ENCODE assay signal across 21 mouse cellular contexts in genomic region chr4:44993847-44994246, GRCm38 (mm10). TPM values are rescaled to one million over a fixed set of nuclear protein-coding genes. Genes with fewer than 3 reads are reported as not detected.
DNase-seq lines count a peak whose midpoint lies in the region; ATAC-seq lines count a peak whose summit lies in the region.
"Had no signal": no experiment of that assay in that cellular context is flagged by ENCODE, and none has a peak within 500 bp of the region (broad histone marks: within the 10 kb centered on the region; RNA-seq: fewer than 3 reads in every experiment).

No protein-coding gene starts in this region.

- peaks cover 5% of the 10 kb centered on the region; the same call in 1 of the 2 replicates for H3K4me1 ChIP-seq in hindbrain, embryonic 10.5 days (replicated peaks)
- H3K4me1 ChIP-seq in hindbrain, embryonic 14.5 days (replicated peaks; ENCODE audit: control insufficient read depth, insufficient read depth, low read length) = no peaks in the 10 kb centered on the region
- H3K4me1 ChIP-seq: limb, embryonic 12.5 days; lung, embryonic 15.5 days had no signal

- ATAC-seq in hindbrain, embryonic 14.5 days (ENCODE audit: low FRiP score) = no peak
- ATAC-seq in megakaryocyte, adult 5-6 weeks (ENCODE audit: poor library complexity, severe bottlenecking) = peak; percentile 38; the same call in 1 of the 2 replicates
- no peak for ATAC-seq in frontal cortex, adult (ENCODE audit: low TSS enrichment)
- ATAC-seq: activated CD4-positive, CD25-positive, alpha-beta regulatory T cell, adult 4 months; forebrain, embryonic 13.5 days; Patski had no signal

- peak; percentile 2 for DNase-seq in hindbrain, embryonic 10.5 days (ENCODE audit: low spot score)
- DNase-seq in hindbrain, embryonic 14.5 days (ENCODE audit: low spot score) = no peak
- DNase-seq in c-Kit-positive CD71-positive TER-119-negative erythroid progenitor cells, embryonic 14.5 days (ENCODE audit: low read depth) = peak; percentile 71
- peak; percentile 88 for DNase-seq in liver
- DNase-seq in layer of hippocampus, postnatal 14 days (ENCODE audit: low spot score in 2 of 2) = no peak
- DNase-seq in urinary bladder, postnatal 25 days (ENCODE audit: low spot score) = no peak
- DNase-seq: adrenal gland, postnatal 25 days; B cell, adult 2 months; kidney, adult 11 months; kidney, postnatal 14 days; layer of hippocampus, adult 9-11 months; right cerebral cortex, adult 18-20 months had no signal

- no peak overlapping the region for H3K4me2 ChIP-seq in hindbrain, embryonic 14.5 days (replicated peaks)
- H3K4me2 ChIP-seq: forebrain, embryonic 13.5 days; hindbrain, embryonic 12.5 days; limb, embryonic 12.5 days; lung, embryonic 15.5 days had no signal

- no peaks in the 10 kb centered on the region for H3K9me3 ChIP-seq in hindbrain, embryonic 10.5 days
- no peaks in the 10 kb centered on the region for H3K9me3 ChIP-seq in hindbrain, embryonic 14.5 days (ENCODE audit: control insufficient read depth, low read length)
- H3K9me3 ChIP-seq: forebrain, embryonic 13.5 days; hindbrain, embryonic 12.5 days; limb, embryonic 12.5 days; lung, embryonic 15.5 days; megakaryocyte, embryonic 14.5 days had no signal

- no peak overlapping the region for H3K4me3 ChIP-seq in hindbrain, embryonic 10.5 days
- H3K4me3 ChIP-seq in hindbrain, embryonic 14.5 days (replicated peaks; ENCODE audit: low read length) = no peak overlapping the region
- H3K4me3 ChIP-seq: forebrain, embryonic 13.5 days; hindbrain, embryonic 12.5 days; limb, embryonic 12.5 days; lung, embryonic 15.5 days; megakaryocyte, embryonic 14.5 days had no signal

- H3K27ac ChIP-seq in hindbrain, embryonic 10.5 days = no peak overlapping the region
- H3K27ac ChIP-seq in hindbrain, embryonic 14.5 days = no peak overlapping the region
- H3K27ac ChIP-seq: forebrain, embryonic 13.5 days; limb, embryonic 12.5 days; lung, embryonic 15.5 days had no signal

- H3K9ac ChIP-seq in hindbrain, embryonic 14.5 days = no peak overlapping the region
- H3K9ac ChIP-seq: forebrain, embryonic 13.5 days; hindbrain, embryonic 12.5 days; limb, embryonic 12.5 days; lung, embryonic 15.5 days had no signal

- no peaks in the 10 kb centered on the region for H3K27me3 ChIP-seq in hindbrain, embryonic 10.5 days (ENCODE audit: insufficient read depth, poor library complexity, severe bottlenecking)
- no peaks in the 10 kb centered on the region for H3K27me3 ChIP-seq in hindbrain, embryonic 14.5 days (ENCODE audit: control insufficient read depth, insufficient read depth, low read length)
- H3K27me3 ChIP-seq: forebrain, embryonic 13.5 days; hindbrain, embryonic 12.5 days; limb, embryonic 12.5 days; lung, embryonic 15.5 days; megakaryocyte, embryonic 14.5 days; Patski had no signal

- H3K36me3 ChIP-seq in hindbrain, embryonic 10.5 days = peaks cover 63% of the 10 kb centered on the region
- peaks cover 43% of the 10 kb centered on the region for H3K36me3 ChIP-seq in hindbrain, embryonic 14.5 days (replicated peaks; ENCODE audit: control insufficient read depth, insufficient read depth)

- 92% methylated on average over 9 of the region's 9 CpGs for WGBS in hindbrain, embryonic 10.5 days
- WGBS in hindbrain, embryonic 14.5 days = 94% methylated on average over 9 of the region's 9 CpGs

RNA-seq across cellular contexts. Expression of gene Grhpr, which starts 12.7 kb away (rescaled TPM):
- 65.4 and 66.5 TPM in 2 replicates for polyA plus RNA-seq in hindbrain, embryonic 10.5 days (2016; fragmentation: Nextera tagmentation; extraction: Ambion mirVana)
- polyA plus RNA-seq in hindbrain, embryonic 14.5 days (2014; fragmentation: Nextera tagmentation; extraction: Ambion mirVana) = 27.0 and 28.5 TPM in 2 replicates
- total RNA-seq in megakaryocyte, adult 5-6 weeks (2015) = 6.5 and 7.0 TPM in 2 replicates
- 2.7 and 2.8 TPM in 2 replicates for total RNA-seq in megakaryocyte, adult 5-6 weeks (2017)
- 10 to 100 TPM; 18.7 to 21.3 TPM for total RNA-seq in layer of hippocampus, postnatal 14 days (2021)

RNA-seq across cellular contexts. Expression of gene Zbtb5, which starts 18.4 kb away (rescaled TPM):
- polyA plus RNA-seq in hindbrain, embryonic 10.5 days (2016; fragmentation: Nextera tagmentation; extraction: Ambion mirVana) = 34.4 and 35.8 TPM in 2 replicates
- polyA plus RNA-seq in hindbrain, embryonic 14.5 days (2014; fragmentation: Nextera tagmentation; extraction: Ambion mirVana) = 45.7 and 48.7 TPM in 2 replicates
- 5.6 and 8.0 TPM in 2 replicates for total RNA-seq in megakaryocyte, adult 5-6 weeks (2015)
- 9.0 TPM in 2 replicates for total RNA-seq in megakaryocyte, adult 5-6 weeks (2017)
- total RNA-seq in layer of hippocampus, postnatal 14 days (2021) = 10 to 100 TPM; 12.1 to 12.7 TPM

RNA-seq across cellular contexts. Expression of gene Polr1e, which starts 24.5 kb away (rescaled TPM):
- polyA plus RNA-seq in hindbrain, embryonic 10.5 days (2016; fragmentation: Nextera tagmentation; extraction: Ambion mirVana) = 55.6 and 57.8 TPM in 2 replicates
- polyA plus RNA-seq in hindbrain, embryonic 14.5 days (2014; fragmentation: Nextera tagmentation; extraction: Ambion mirVana) = 32.0 and 37.2 TPM in 2 replicates
- total RNA-seq in megakaryocyte, adult 5-6 weeks (2015) = 25.3 and 25.9 TPM in 2 replicates
- total RNA-seq in megakaryocyte, adult 5-6 weeks (2017) = 21.0 and 24.3 TPM in 2 replicates
- total RNA-seq in layer of hippocampus, postnatal 14 days (2021) = 10 to 100 TPM; 11.9 to 14.8 TPM

Comparison
In these comparisons a context has a peak if more than half of its experiments do, and no peak if none do; other contexts are left out.
1. DNase-seq: peak in hindbrain, embryonic 10.5 days (single experiment), c-Kit-positive CD71-positive TER-119-negative erythroid progenitor cells, embryonic 14.5 days (single experiment) and liver (single experiment); none in hindbrain, embryonic 14.5 days (single experiment), layer of hippocampus, postnatal 14 days (0 of 2) and urinary bladder, postnatal 25 days (single experiment).